In genomic region chr3:33024566-33024965, GRCm38 (mm10) we compare ENCODE assay signal across 19 mouse cellular contexts.
DNase-seq lines count a peak whose midpoint lies in the region; ATAC-seq and TF ChIP-seq lines count a peak whose summit lies in the region.
"Had no signal": no experiment of that assay in that cellular context is flagged by ENCODE, and none has a peak within 500 bp of the region (broad histone marks: within the 10 kb centered on the region; RNA-seq: fewer than 3 reads in every experiment).

No protein-coding gene starts in this region.

- H3K4me3 ChIP-seq in MEL (ENCODE audit: control insufficient read depth in 1 of 2, insufficient read depth in 1 of 2, low read depth in 2 of 2, low read length in 2 of 2), result 0 out of 4 replicates have a peak overlapping the region, but pooled peaks of 1 of the 2 experiments have one; percentile 15
- H3K4me3 ChIP-seq in hindbrain, postnatal 0 days (ENCODE audit: low read length), result no peak overlapping the region
- H3K4me3 ChIP-seq in liver, embryonic 11.5 days (ENCODE audit: low read depth, low read length), result no peak overlapping the region
- H3K4me3 ChIP-seq: erythroblast, embryonic 14.5 days; megakaryocyte, embryonic 14.5 days; neural tube, embryonic 12.5 days had no signal

- TF ChIP-seq CTCF in MEL (IDR thresholded peaks at IDR 0.05 in 2 of 3, conservative IDR thresholded peaks at IDR 0.05 in 1 of 3; ENCODE audit: control insufficient read depth in 1 of 3, insufficient read depth in 1 of 3, low read depth in 2 of 3, low read length in 3 of 3, poor library complexity in 1 of 3, severe bottlenecking in 1 of 3), result no peak
- TF ChIP-seq CTCF in hindbrain, postnatal 0 days (IDR thresholded peaks at IDR 0.05; ENCODE audit: low read depth), result no peak

- peak; percentile 31 for DNase-seq in layer of hippocampus, adult 9-11 months
- no peak for DNase-seq in layer of hippocampus, adult 9-10 months (ENCODE audit: low spot score)
- DNase-seq in MEL (ENCODE audit: low read depth, low spot score), result peak; percentile 68
- DNase-seq in ZHBTc4 (ENCODE audit: low read depth, low spot score), result peak; percentile 20
- peak; percentile 66 for DNase-seq in hindbrain, postnatal 0 days (ENCODE audit: low spot score)
- no peak for DNase-seq in heart, postnatal 4 days
- DNase-seq in liver, embryonic 11.5 days (ENCODE audit: low spot score), result no peak
- no peak for DNase-seq in left cerebral cortex, postnatal 14 days (ENCODE audit: low spot score in 2 of 2)
- DNase-seq: adrenal gland, postnatal 36 days; gastrocnemius, postnatal 10 days; heart, postnatal 10 days; kidney, postnatal 10 days; layer of hippocampus, postnatal 36 days; right cerebral cortex, adult 18-20 months; spleen, adult 18-20 months had no signal

- TF ChIP-seq RAD21 in MEL (IDR thresholded peaks at IDR 0.05; ENCODE audit: low read depth, low read length), result no peak

- intact Hi-C loops in left cerebral cortex, postnatal 14 days (cut with DNase I), result no loop called here

- WGBS in hindbrain, postnatal 0 days, result 56% methylated on average over 5 of the region's 5 CpGs
- 48% methylated on average over 5 of the region's 5 CpGs for WGBS in liver, embryonic 11.5 days

- no peak for TF ChIP-seq EP300 in MEL (IDR thresholded peaks at IDR 0.05; ENCODE audit: low read depth in 1 of 2, low read length in 2 of 2)

- H3K4me1 ChIP-seq in MEL (ENCODE audit: control insufficient read depth in 1 of 2, insufficient read depth in 2 of 2, low read length in 2 of 2), result 0 out of 4 replicates have a peak, but pooled peaks cover 0 to 3% of the 10 kb centered on the region in 2 experiments
- H3K4me1 ChIP-seq in hindbrain, postnatal 0 days (ENCODE audit: insufficient read depth, low read length), result no peaks in the 10 kb centered on the region
- no peaks in the 10 kb centered on the region for H3K4me1 ChIP-seq in liver, embryonic 11.5 days (replicated peaks; ENCODE audit: control insufficient read depth, insufficient read depth, low read length)
- H3K4me1 ChIP-seq: megakaryocyte, embryonic 14.5 days; neural tube, embryonic 12.5 days had no signal

- no peaks in the 10 kb centered on the region for H3K9me3 ChIP-seq in MEL (replicated peaks; ENCODE audit: insufficient read depth, low read length)
- H3K9me3 ChIP-seq in hindbrain, postnatal 0 days (ENCODE audit: low read length), result no peaks in the 10 kb centered on the region
- no peaks in the 10 kb centered on the region for H3K9me3 ChIP-seq in liver, embryonic 11.5 days (ENCODE audit: control insufficient read depth, low read length)
- H3K9me3 ChIP-seq: megakaryocyte, embryonic 14.5 days; neural tube, embryonic 12.5 days had no signal

- ATAC-seq in hindbrain, postnatal 0 days, result peak; percentile 85
- no peak for ATAC-seq in liver, embryonic 11.5 days (replicated peaks; ENCODE audit: low FRiP score)
- ATAC-seq: intestine, embryonic 16.5 days had no signal

- peaks cover 0 to 3% of the 10 kb centered on the region in 2 experiments; a peak in 1 of 4 replicates for H3K36me3 ChIP-seq in MEL (ENCODE audit: control insufficient read depth in 1 of 2, insufficient read depth in 2 of 2, low read length in 2 of 2)
- H3K36me3 ChIP-seq in hindbrain, postnatal 0 days (ENCODE audit: insufficient read depth, low read length), result no peaks in the 10 kb centered on the region
- H3K36me3 ChIP-seq in liver, embryonic 11.5 days (ENCODE audit: control insufficient read depth, insufficient read depth, low read length), result no peaks in the 10 kb centered on the region
- H3K36me3 ChIP-seq: neural tube, embryonic 12.5 days had no signal

- no peak overlapping the region for H3K4me2 ChIP-seq in hindbrain, postnatal 0 days (ENCODE audit: low read depth, low read length)
- no peak overlapping the region for H3K4me2 ChIP-seq in liver, embryonic 11.5 days
- H3K4me2 ChIP-seq: neural tube, embryonic 12.5 days had no signal

- H3K27me3 ChIP-seq in MEL (ENCODE audit: control insufficient read depth in 1 of 2, insufficient read depth in 2 of 2, low read length in 2 of 2), result no peaks in the 10 kb centered on the region; a peak in 1 of 4 replicates
- no peaks in the 10 kb centered on the region for H3K27me3 ChIP-seq in hindbrain, postnatal 0 days (ENCODE audit: insufficient read depth, low read length)
- no peaks in the 10 kb centered on the region for H3K27me3 ChIP-seq in liver, embryonic 11.5 days (replicated peaks; ENCODE audit: control insufficient read depth, insufficient read depth, low read length)
- H3K27me3 ChIP-seq: megakaryocyte, embryonic 14.5 days; neural tube, embryonic 12.5 days had no signal

- H3K9ac ChIP-seq in MEL (ENCODE audit: control insufficient read depth, low read depth, low read length, poor library complexity, severe bottlenecking), result no peak overlapping the region
- H3K9ac ChIP-seq in hindbrain, postnatal 0 days (replicated peaks; ENCODE audit: low read length), result no peak overlapping the region
- no peak overlapping the region for H3K9ac ChIP-seq in liver, embryonic 11.5 days (ENCODE audit: low read depth, low read length)
- H3K9ac ChIP-seq: neural tube, embryonic 12.5 days had no signal

- no peaks in the 10 kb centered on the region for H3K79me2 ChIP-seq in MEL (ENCODE audit: control insufficient read depth, insufficient read depth, low read length, poor library complexity)

- H3K27ac ChIP-seq in MEL (ENCODE audit: control insufficient read depth, low read depth, low read length), result no peak overlapping the region
- no peak overlapping the region for H3K27ac ChIP-seq in hindbrain, postnatal 0 days
- H3K27ac ChIP-seq in liver, embryonic 11.5 days (ENCODE audit: low read depth, low read length), result no peak overlapping the region
- H3K27ac ChIP-seq: neural tube, embryonic 12.5 days had no signal

- no peak for TF ChIP-seq POLR2A in MEL (IDR thresholded peaks at IDR 0.05; ENCODE audit: control insufficient read depth in 1 of 2, insufficient read depth in 1 of 2, low read depth in 1 of 2, low read length in 2 of 2, poor library complexity in 1 of 2)

TF ChIP-seq in MEL, 35 proteins besides CTCF, POLR2A, EP300 and RAD21:
- no peak for TF ChIP-seq MAFK (IDR thresholded peaks at IDR 0.05; ENCODE audit: borderline replicate concordance, low read depth, low read length)
- TF ChIP-seq POLR2AphosphoS2 (IDR thresholded peaks at IDR 0.05; ENCODE audit: low read length), result no peak
- TF ChIP-seq GATA1 (IDR thresholded peaks at IDR 0.05; ENCODE audit: low read depth, low read length), result peak; percentile 53

Comparison
In these comparisons a context has a peak if more than half of its experiments do, and no peak if none do; other contexts are left out.
1. DNase-seq: peak in layer of hippocampus, adult 9-11 months (single experiment), MEL (single experiment), ZHBTc4 (single experiment) and hindbrain, postnatal 0 days (single experiment); none in layer of hippocampus, adult 9-10 months (single experiment), heart, postnatal 4 days (single experiment), liver, embryonic 11.5 days (single experiment) and left cerebral cortex, postnatal 14 days (0 of 2).